Comparison of ENCODE assay signal across 8 mouse cellular contexts in the genomic region with DNA sequence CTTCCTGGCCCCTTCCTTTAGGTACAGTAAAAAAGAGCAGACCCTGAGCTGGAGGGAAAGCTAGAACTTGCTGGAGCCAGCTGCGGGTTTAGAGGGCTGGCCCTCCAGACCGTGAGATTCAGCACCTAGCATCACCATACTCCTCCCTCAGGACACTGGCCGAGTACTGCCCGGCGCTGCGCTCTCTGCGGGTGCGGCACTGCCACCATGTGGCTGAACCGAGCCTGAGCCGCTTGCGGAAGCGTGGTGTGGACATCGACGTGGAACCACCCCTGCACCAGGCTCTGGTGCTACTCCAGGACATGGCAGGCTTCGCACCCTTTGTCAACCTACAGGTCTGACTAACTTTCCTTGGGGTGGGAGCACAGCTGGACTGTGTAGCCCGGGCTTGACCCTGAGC. TPM values are rescaled to one million over a fixed set of nuclear protein-coding genes. Genes with fewer than 3 reads are reported as not detected.
DNase-seq lines count a peak whose midpoint lies in the region; ATAC-seq and TF ChIP-seq lines count a peak whose summit lies in the region.

No protein-coding gene starts in this region.

- H3K4me2 ChIP-seq in heart, embryonic 14.5 days (ENCODE audit: low read length), result peak overlapping the region; percentile 100
- peak overlapping the region; percentile 99 for H3K4me2 ChIP-seq in neural tube, embryonic 14.5 days (ENCODE audit: low read depth, low read length)

- H3K36me3 ChIP-seq in ES-Bruce4 (ENCODE audit: control insufficient read depth, insufficient read depth, low read length, poor library complexity, severe bottlenecking), result no peaks in the 10 kb centered on the region; the same call in 1 of the 2 replicates
- H3K36me3 ChIP-seq in heart, embryonic 14.5 days (ENCODE audit: control insufficient read depth, insufficient read depth, low read length), result peaks cover 25% of the 10 kb centered on the region
- peaks cover 16% of the 10 kb centered on the region for H3K36me3 ChIP-seq in neural tube, embryonic 14.5 days (ENCODE audit: control insufficient read depth, insufficient read depth, low read length)

- no peak for ATAC-seq in heart, embryonic 14.5 days (ENCODE audit: insufficient number of reproducible peaks, insufficient read depth, low FRiP score, low read depth)
- ATAC-seq in neural tube, embryonic 14.5 days (ENCODE audit: low read depth), result peak; percentile 16; the same call in 1 of the 2 replicates

- no peak for TF ChIP-seq EP300 in ES-Bruce4 (IDR thresholded peaks at IDR 0.05; ENCODE audit: insufficient read depth, low read depth, low read length)

- H3K4me3 ChIP-seq in ES-Bruce4 (ENCODE audit: low read depth, low read length), result no peak overlapping the region
- no peak overlapping the region for H3K4me3 ChIP-seq in bone marrow macrophage, adult 2 months (ENCODE audit: insufficient read depth, low read length)
- H3K4me3 ChIP-seq in heart, embryonic 14.5 days (ENCODE audit: control insufficient read depth in 1 of 2, insufficient read depth in 1 of 2, low read depth in 1 of 2, low read length in 2 of 2), result no peak overlapping the region
- no peak overlapping the region for H3K4me3 ChIP-seq in lung, adult 2 months (replicated peaks; ENCODE audit: extremely low read depth, low read depth, low read length)
- no peak overlapping the region for H3K4me3 ChIP-seq in neural tube, embryonic 14.5 days (ENCODE audit: low read depth, low read length)

- no peaks in the 10 kb centered on the region for H3K4me1 ChIP-seq in ES-Bruce4 (ENCODE audit: control insufficient read depth, insufficient read depth, low read length)
- peaks cover 21% of the 10 kb centered on the region for H3K4me1 ChIP-seq in bone marrow macrophage, adult 2 months (ENCODE audit: control insufficient read depth, insufficient read depth, low read length)
- H3K4me1 ChIP-seq in heart, embryonic 14.5 days (ENCODE audit: control insufficient read depth in 2 of 2, insufficient read depth in 2 of 2, low read length in 2 of 2), result peaks cover 8 to 19% of the 10 kb centered on the region in 2 experiments
- H3K4me1 ChIP-seq in lung, adult 2 months (ENCODE audit: control insufficient read depth, insufficient read depth, low read length), result peaks cover 7% of the 10 kb centered on the region
- H3K4me1 ChIP-seq in neural tube, embryonic 14.5 days (ENCODE audit: control insufficient read depth, insufficient read depth, low read length), result peaks cover 39% of the 10 kb centered on the region

- no peak overlapping the region for H3K27ac ChIP-seq in ES-Bruce4 (ENCODE audit: insufficient read depth, low read length)
- no peak overlapping the region for H3K27ac ChIP-seq in bone marrow macrophage, adult 2 months (ENCODE audit: insufficient read depth, low read depth, low read length)
- H3K27ac ChIP-seq in heart, embryonic 14.5 days (replicated peaks in 1 of 2; ENCODE audit: control insufficient read depth in 1 of 2, insufficient read depth in 1 of 2, low read depth in 2 of 2, low read length in 2 of 2), result no peak overlapping the region
- no peak overlapping the region for H3K27ac ChIP-seq in neural tube, embryonic 14.5 days (ENCODE audit: low read depth, low read length)

- H3K9me3 ChIP-seq in ES-Bruce4 (replicated peaks; ENCODE audit: control insufficient read depth, insufficient read depth, low read length, poor library complexity, severe bottlenecking), result no peaks in the 10 kb centered on the region
- no peaks in the 10 kb centered on the region for H3K9me3 ChIP-seq in heart, embryonic 14.5 days (ENCODE audit: control insufficient read depth, low read length)
- no peaks in the 10 kb centered on the region for H3K9me3 ChIP-seq in neural tube, embryonic 14.5 days (ENCODE audit: control insufficient read depth, low read length)

- 6% methylated on average over 16 of the region's 16 CpGs for WGBS in heart, embryonic 14.5 days
- 4% methylated on average over 16 of the region's 16 CpGs for WGBS in lung, adult 2 months
- WGBS in neural tube, embryonic 14.5 days, result 6% methylated on average over 16 of the region's 16 CpGs

- no peak overlapping the region for H3K9ac ChIP-seq in ES-Bruce4 (ENCODE audit: low read depth, poor library complexity, severe bottlenecking)
- no peak overlapping the region for H3K9ac ChIP-seq in heart, embryonic 14.5 days (ENCODE audit: low read length)
- H3K9ac ChIP-seq in neural tube, embryonic 14.5 days (replicated peaks; ENCODE audit: low read depth, low read length), result 0 out of 2 replicates have a peak overlapping the region, but pooled peaks have one; percentile 68

- TF ChIP-seq POLR2A in ES-Bruce4 (IDR thresholded peaks at IDR 0.05; ENCODE audit: insufficient read depth, low read length), result no peak
- TF ChIP-seq POLR2A in bone marrow macrophage, adult 2 months (IDR thresholded peaks at IDR 0.05; ENCODE audit: borderline replicate concordance, low read depth, low read length), result no peak
- TF ChIP-seq POLR2A in lung, adult 2 months (IDR thresholded peaks at IDR 0.05; ENCODE audit: borderline replicate concordance, extremely low read depth, low read depth, low read length), result no peak

- H3K27me3 ChIP-seq in ES-Bruce4 (ENCODE audit: control insufficient read depth, insufficient read depth, low read length, poor library complexity, severe bottlenecking), result no peaks in the 10 kb centered on the region
- H3K27me3 ChIP-seq in heart, embryonic 14.5 days (ENCODE audit: control insufficient read depth, insufficient read depth, low read length), result peaks cover 27% of the 10 kb centered on the region
- no peaks in the 10 kb centered on the region for H3K27me3 ChIP-seq in neural tube, embryonic 14.5 days (ENCODE audit: control insufficient read depth, insufficient read depth, low read length)

- peak; percentile 94 for TF ChIP-seq CTCF in ES-Bruce4 (IDR thresholded peaks at IDR 0.05; ENCODE audit: low read depth, low read length)
- peak; percentile 57 for TF ChIP-seq CTCF in bone marrow macrophage, adult 2 months (IDR thresholded peaks at IDR 0.05; ENCODE audit: low read depth, low read length)
- TF ChIP-seq CTCF in lung, adult 2 months (IDR thresholded peaks at IDR 0.05; ENCODE audit: insufficient read depth, low read length), result peak; percentile 80

- DNase-seq in fibroblast of lung, adult 2 months (ENCODE audit: low read depth), result peak; percentile 60
- DNase-seq in kidney, postnatal 10 days, result peak; percentile 91
- DNase-seq in lung, adult 2 months, result peak; percentile 83
- peak; percentile 54 for DNase-seq in thymus, postnatal 25 days

RNA-seq across cellular contexts. Expression of a gene that starts 2.0 kb away (rescaled TPM):
- 1.1 TPM in 2 replicates for polyA plus RNA-seq in ES-Bruce4 (2011; ENCODE audit: insufficient read depth, insufficient read length, low read depth, missing spikeins)
- polyA plus RNA-seq in bone marrow macrophage, adult 2 months (2012; ENCODE audit: insufficient read depth, insufficient read length, missing spikeins), result 6.9 and 8.9 TPM in 2 replicates
- polyA plus RNA-seq in heart, embryonic 14.5 days (2014; fragmentation: Nextera tagmentation; extraction: Ambion mirVana), result 10.4 and 11.8 TPM in 2 replicates
- polyA plus RNA-seq in lung, adult 2 months (2012; rRNA removed), result 10.7 and 15.5 TPM in 2 replicates
- 42.5 and 53.1 TPM in 2 replicates for polyA plus RNA-seq in neural tube, embryonic 14.5 days (2014; fragmentation: Nextera tagmentation; extraction: Ambion mirVana)

RNA-seq across cellular contexts. Expression of a gene that starts 3.0 kb away (rescaled TPM):
- polyA plus RNA-seq in ES-Bruce4 (2011; ENCODE audit: insufficient read depth, insufficient read length, low read depth, missing spikeins), result 1.4 and 2.0 TPM in 2 replicates
- polyA plus RNA-seq in bone marrow macrophage, adult 2 months (2012; ENCODE audit: insufficient read depth, insufficient read length, missing spikeins), result 0.71 TPM in 1 of 2 replicates, not detected in the other
- polyA plus RNA-seq in heart, embryonic 14.5 days (2014; fragmentation: Nextera tagmentation; extraction: Ambion mirVana), result 6.0 and 7.4 TPM in 2 replicates
- polyA plus RNA-seq in lung, adult 2 months (2012; rRNA removed), result 2.3 and 2.4 TPM in 2 replicates
- 85.8 and 127 TPM in 2 replicates for polyA plus RNA-seq in neural tube, embryonic 14.5 days (2014; fragmentation: Nextera tagmentation; extraction: Ambion mirVana)

RNA-seq across cellular contexts. Expression of a gene that starts 8.6 kb away (rescaled TPM):
- 65.5 and 78.3 TPM in 2 replicates for polyA plus RNA-seq in ES-Bruce4 (2011; ENCODE audit: insufficient read depth, insufficient read length, low read depth, missing spikeins)
- 136 and 163 TPM in 2 replicates for polyA plus RNA-seq in bone marrow macrophage, adult 2 months (2012; ENCODE audit: insufficient read depth, insufficient read length, missing spikeins)
- polyA plus RNA-seq in heart, embryonic 14.5 days (2014; fragmentation: Nextera tagmentation; extraction: Ambion mirVana), result 125 and 128 TPM in 2 replicates
- polyA plus RNA-seq in lung, adult 2 months (2012; rRNA removed), result 47.1 and 53.9 TPM in 2 replicates
- polyA plus RNA-seq in neural tube, embryonic 14.5 days (2014; fragmentation: Nextera tagmentation; extraction: Ambion mirVana), result 346 and 359 TPM in 2 replicates

RNA-seq across cellular contexts. Expression of a gene that starts 11.0 kb away (rescaled TPM):
- 47.5 and 51.2 TPM in 2 replicates for polyA plus RNA-seq in ES-Bruce4 (2011; ENCODE audit: insufficient read depth, insufficient read length, low read depth, missing spikeins)
- polyA plus RNA-seq in bone marrow macrophage, adult 2 months (2012; ENCODE audit: insufficient read depth, insufficient read length, missing spikeins), result 23.2 and 25.5 TPM in 2 replicates
- polyA plus RNA-seq in heart, embryonic 14.5 days (2014; fragmentation: Nextera tagmentation; extraction: Ambion mirVana), result 4.4 and 6.4 TPM in 2 replicates
- polyA plus RNA-seq in lung, adult 2 months (2012; rRNA removed), result 26.5 and 27.1 TPM in 2 replicates
- 10.7 and 12.7 TPM in 2 replicates for polyA plus RNA-seq in neural tube, embryonic 14.5 days (2014; fragmentation: Nextera tagmentation; extraction: Ambion mirVana)

RNA-seq across cellular contexts. Expression of a gene that starts 20.2 kb away (rescaled TPM):
- 0.43 TPM in 1 of 2 replicates, not detected in the other for polyA plus RNA-seq in ES-Bruce4 (2011; ENCODE audit: insufficient read depth, insufficient read length, low read depth, missing spikeins)
- 0.67 TPM in 1 of 2 replicates, not detected in the other for polyA plus RNA-seq in bone marrow macrophage, adult 2 months (2012; ENCODE audit: insufficient read depth, insufficient read length, missing spikeins)
- 0.62 and 1.8 TPM in 2 replicates for polyA plus RNA-seq in heart, embryonic 14.5 days (2014; fragmentation: Nextera tagmentation; extraction: Ambion mirVana)
- polyA plus RNA-seq in lung, adult 2 months (2012; rRNA removed), result 6.8 and 10.1 TPM in 2 replicates
- polyA plus RNA-seq in neural tube, embryonic 14.5 days (2014; fragmentation: Nextera tagmentation; extraction: Ambion mirVana), result 2.0 and 3.9 TPM in 2 replicates

Comparison
In these comparisons a context has a peak if more than half of its experiments do, and no peak if none do; other contexts are left out.
1. RNA of a gene that starts 3.0 kb away (polyA plus RNA-seq): 85.8 to 127 TPM in neural tube, embryonic 14.5 days; 6.0 to 7.4 TPM in heart, embryonic 14.5 days, 2.3 to 2.4 TPM in lung, adult 2 months, 1.4 to 2.0 TPM in ES-Bruce4 and 0.71 TPM in bone marrow macrophage, adult 2 months; every median in the first group is over 10 times any median in the second.
2. Peak in every context shown above with its lines, with median percentiles within 50 percentile points of each other: CTCF ChIP-seq and DNase-seq.